Mouse (Mus musculus): ENCODE data around the gene Lsm7.

DNA sequence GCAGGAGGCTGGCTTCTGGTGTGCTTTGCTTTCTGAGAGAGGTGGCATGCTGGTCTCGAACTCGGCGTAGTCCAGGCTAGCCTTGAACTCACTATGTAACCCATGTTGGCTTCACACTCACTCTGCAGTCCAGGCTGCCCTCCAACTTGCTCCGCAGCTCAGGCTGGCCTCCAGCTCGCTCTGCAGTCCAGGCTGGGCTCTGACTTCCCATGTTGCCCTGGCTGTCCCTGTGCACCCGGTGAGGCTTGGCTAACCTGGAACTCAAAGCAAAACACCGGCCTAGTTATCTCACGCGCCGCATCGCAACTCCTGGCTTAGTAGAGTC is 702 bp upstream of the Lsm7 start:
- TF ChIP-seq MAZ (IDR thresholded peaks at IDR 0.05; ENCODE audit: low read depth, low read length) = no peak
- no peak for TF ChIP-seq CHD1 (IDR thresholded peaks at IDR 0.05; ENCODE audit: low read depth, low read length)
- TF ChIP-seq MAFK (IDR thresholded peaks at IDR 0.05; ENCODE audit: insufficient replicate concordance, low read length) = no peak
- TF ChIP-seq ZNF384 (IDR thresholded peaks at IDR 0.05; ENCODE audit: low read depth, low read length) = no peak
- no peak for TF ChIP-seq NELFE (IDR thresholded peaks at IDR 0.05; ENCODE audit: low read depth, low read length)
- TF ChIP-seq POLR2A (IDR thresholded peaks at IDR 0.05; ENCODE audit: low read depth, low read length) = no peak
- TF ChIP-seq SMC3 (IDR thresholded peaks at IDR 0.05; ENCODE audit: low read depth, low read length) = no peak
- TF ChIP-seq RCOR1 (conservative IDR thresholded peaks at IDR 0.05; ENCODE audit: low read depth, low read length) = no peak
- no peak for TF ChIP-seq CTCF (conservative IDR thresholded peaks at IDR 0.05 in 1 of 2, IDR thresholded peaks at IDR 0.05 in 1 of 2; ENCODE audit: low read depth in 2 of 2, low read length in 2 of 2)
- no peak for TF ChIP-seq KAT2A (IDR thresholded peaks at IDR 0.05; ENCODE audit: insufficient replicate concordance, low read length)
- TF ChIP-seq MAX (IDR thresholded peaks at IDR 0.05; ENCODE audit: low read length) = no peak

All from CH12.LX (cell line).